Mouse (Mus musculus) adrenal gland, postnatal 4 days (tissue): Measurements from ENCODE around the gene Lmcd1. TPM values are rescaled to one million over a fixed set of nuclear protein-coding genes. Genes with fewer than 3 reads are reported as not detected.

Experiments
- DNase-seq, 2 experiments: peaks; one replicate each; pipeline ENCODE4 v3.0.0; 2021 to 2022; ENCODE audit warnings: low spot score in 2 of 2, mixed read lengths in 2 of 2
- total RNA-seq, 2 experiments: library from RNA; stranded (reverse); gene quantifications; 2 replicates each; pipeline ENCODE4 v1.2.3; 2021

The Lmcd1 gene
- total RNA-seq, 2 experiments from 2014 or later = 12.1 to 15.9 TPM

- no peak for DNase-seq
These were observed 76.9 kb downstream of the Lmcd1 start for GRCm38 (mm10) chr6:112350452-112350851.

GRCm38 (mm10) chr6:112359341-112359740 lies 85.8 kb downstream of the Lmcd1 start:
- DNase-seq = no peak

GRCm38 (mm10) chr6:112360676-112361075 lies 87.1 kb downstream of the Lmcd1 start:
- DNase-seq = no peak

GRCm38 (mm10) chr6:112362349-112362958 lies 88.9 kb downstream of the Lmcd1 start:
- peak; percentile 36 to 53 for DNase-seq

GRCm38 (mm10) chr6:112364581-112364980 lies 91.0 kb downstream of the Lmcd1 start:
- DNase-seq = no peak

GRCm38 (mm10) chr6:112365294-112365693 lies 91.7 kb downstream of the Lmcd1 start:
- DNase-seq = no peak

- DNase-seq = no peak
These were observed 100.5 kb downstream of the Lmcd1 start for GRCm38 (mm10) chr6:112373886-112374585.

GRCm38 (mm10) chr6:112375661-112376392 lies 102.3 kb downstream of the Lmcd1 start:
- DNase-seq = no peak

- no peak for DNase-seq
These were observed 105.5 kb downstream of the Lmcd1 start for GRCm38 (mm10) chr6:112379054-112379453.

Other genes starting within 250 kb of the Lmcd1 start
- gene Ssu2, start 114.3 kb downstream of the Lmcd1 start, total RNA-seq = 1 to 10 TPM; 2.2 TPM
- gene Cav3, start 185.7 kb downstream of the Lmcd1 start, total RNA-seq = 1 to 10 TPM; 2.8 to 7.4 TPM
- 10 to 100 TPM; 53.4 to 66.5 TPM for gene Oxtr, start 216.2 kb downstream of the Lmcd1 start, total RNA-seq